Mouse (Mus musculus) embryonic facial prominence, embryonic 14.5 days (tissue): ENCODE measurements around the gene Isyna1. TPM values are rescaled to one million over a fixed set of nuclear protein-coding genes. Genes with fewer than 3 reads are reported as not detected.
A peak's percentile ranks its signal among the peaks of the same experiment; 100 is the strongest.
"Not testable (repeated sequence)": the region's sequence is repeated elsewhere in the genome, so short reads cannot be mapped to it uniquely, and the experiment has no call there.

Experiments used
- ATAC-seq: fragments of 200-750 bp; cut with Nextera tagmentation; 2 replicates; pipeline ENCODE4 v1.8.0; 2017; ENCODE audit warnings: low read depth, moderate number of reproducible peaks, moderate TSS enrichment
- DNase-seq: peaks from one replicate; pipeline ENCODE4 v3.0.0-alpha.2; 2015; ENCODE audit warnings: low spot score
- H3K27ac ChIP-seq: fragments of 300-500 bp; sonication (generic); replicated peaks from 2 replicates; pipeline ENCODE4 v1.5.1; 2014; ENCODE audit warnings: low read depth, mild to moderate bottlenecking, low read length, moderate library complexity
- H3K27me3 ChIP-seq: fragments of 300-500 bp; sonication (generic); replicated peaks from 2 replicates; pipeline ENCODE4 v1.6.1; 2014; ENCODE audit warnings: low read length; ENCODE audit not compliant: control insufficient read depth, insufficient read depth
- H3K36me3 ChIP-seq: fragments of 300-500 bp; sonication (generic); 2 replicates; pipeline ENCODE4 v1.6.1; 2014; ENCODE audit warnings: low read length, mixed read lengths; ENCODE audit not compliant: control insufficient read depth, insufficient read depth
- H3K4me1 ChIP-seq: fragments of 300-500 bp; sonication (generic); 2 replicates; pipeline ENCODE4 v1.6.1; 2014; ENCODE audit warnings: antibody characterized with exemption, low read length; ENCODE audit not compliant: control insufficient read depth, insufficient read depth
- H3K4me2 ChIP-seq: fragments of 300-500 bp; sonication (generic); 2 replicates; pipeline ENCODE4 v1.6.1; 2014; ENCODE audit warnings: low read depth, mild to moderate bottlenecking, low read length, moderate library complexity, mixed read lengths
- H3K4me3 ChIP-seq: fragments of 300-500 bp; sonication (generic); 2 replicates; pipeline ENCODE4 v1.5.1; 2014; ENCODE audit warnings: low read depth, mild to moderate bottlenecking, low read length
- H3K9ac ChIP-seq: fragments of 300-500 bp; sonication (generic); 2 replicates; pipeline ENCODE4 v1.6.1; 2014; ENCODE audit warnings: low read depth, mild to moderate bottlenecking, low read length, moderate library complexity, mixed read lengths
- H3K9me3 ChIP-seq: fragments of 300-500 bp; sonication (generic); 2 replicates; pipeline ENCODE4 v1.6.1; 2016; ENCODE audit warnings: low read length; ENCODE audit not compliant: control insufficient read depth
- WGBS: fragments of 180-500 bp; shearing (Covaris S2); extraction: QIAGEN DNeasy Blood & Tissue Kit; methylation state at CpG from one replicate; pipeline ENCODE4 v1.1.7; 2014; 5-methylcytosine and 5-hydroxymethylcytosine counted together
- polyA plus RNA-seq: library from polyadenylated mRNA; unstranded; fragments of >200 nt; fragmentation: Nextera tagmentation; extraction: Ambion mirVana; gene quantifications from 2 replicates; pipeline ENCODE4 v1.2.1, GENCODE M21; 2014

Gene Isyna1
- polyA plus RNA-seq, 1 experiment from 2014 or later = 94.5 TPM

GRCm38 (mm10) chr8:70584606-70585257 lies 9.4 kb upstream of the Isyna1 start:
- H3K4me3 ChIP-seq = no peak overlapping the region
- H3K36me3 ChIP-seq = peaks cover 96% of the 10 kb centered on the region
- no peaks in the 10 kb centered on the region for H3K9me3 ChIP-seq
- ATAC-seq = 0 out of 2 replicates have a peak, but pooled peaks have one; percentile 8
- WGBS = 88% methylated on average over 9 of the region's 9 CpGs
- no peak for DNase-seq
- H3K4me2 ChIP-seq = no peak overlapping the region
- no peak overlapping the region for H3K9ac ChIP-seq
- no peaks in the 10 kb centered on the region for H3K4me1 ChIP-seq
- no peak overlapping the region for H3K27ac ChIP-seq
- no peaks in the 10 kb centered on the region for H3K27me3 ChIP-seq

DNA sequence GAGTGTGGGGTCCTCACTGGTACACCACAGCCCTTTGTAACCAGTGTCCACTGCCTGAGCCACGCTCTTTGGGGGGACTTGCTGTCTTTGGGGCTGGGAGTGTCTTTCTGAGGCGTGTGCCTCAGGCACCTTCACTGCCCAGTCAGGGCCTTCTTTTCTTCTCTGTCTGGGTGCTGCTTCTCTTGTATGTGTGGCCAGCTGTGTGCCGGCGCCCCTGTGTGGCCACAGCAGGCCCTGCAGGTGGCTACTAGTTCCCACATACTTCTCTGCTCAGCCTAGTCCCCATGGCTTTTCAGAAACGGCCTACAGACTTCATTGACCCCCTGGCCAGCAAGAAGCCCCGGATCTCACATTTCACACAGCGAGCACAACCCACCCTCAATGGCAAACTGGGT lies 8.9 kb upstream of the Isyna1 start:
- Histone ChIP-seq H3K27me3 (no peaks in the 10 kb centered on the region), H3K9ac (no peak overlapping the region), H3K27ac (no peak overlapping the region), H3K36me3 (peaks cover 96% of the 10 kb centered on the region), H3K9me3 (no peaks in the 10 kb centered on the region), H3K4me2 (no peak overlapping the region), H3K4me1 (no peaks in the 10 kb centered on the region), H3K4me3 (no peak overlapping the region)
- WGBS = 45% methylated on average over 7 of the region's 7 CpGs
- ATAC-seq (peak; percentile 55; the same call in 1 of the 2 replicates), DNase-seq (no peak)

DNA sequence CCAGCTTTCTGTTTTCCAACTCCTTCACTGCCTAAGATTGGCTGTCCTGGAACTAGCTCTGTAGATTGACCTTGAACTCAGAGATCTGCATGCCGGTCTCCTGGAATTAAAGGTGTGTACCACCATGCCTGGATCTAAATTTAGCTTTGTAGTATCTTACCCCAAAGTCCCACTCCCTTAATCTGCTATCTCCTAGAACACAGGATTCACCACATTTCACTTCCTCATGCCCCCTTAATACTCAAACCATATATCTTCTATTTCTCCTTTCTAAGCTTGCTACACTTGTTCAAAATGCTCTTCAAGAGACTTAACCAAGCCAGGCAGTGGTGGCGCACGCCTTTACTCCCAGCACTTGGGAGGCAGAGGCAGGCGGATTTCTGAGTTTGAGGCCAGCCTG lies 6.2 kb upstream of the Isyna1 start:
- ATAC-seq, H3K4me2 ChIP-seq, H3K4me1 ChIP-seq, H3K4me3 ChIP-seq, H3K9me3 ChIP-seq, DNase-seq, H3K27me3 ChIP-seq, H3K27ac ChIP-seq, H3K9ac ChIP-seq: not testable (repeated sequence)
- 85% methylated on average over 4 of the region's 4 CpGs for WGBS
- H3K36me3 ChIP-seq = peaks cover 88% of the 10 kb centered on the region

DNA sequence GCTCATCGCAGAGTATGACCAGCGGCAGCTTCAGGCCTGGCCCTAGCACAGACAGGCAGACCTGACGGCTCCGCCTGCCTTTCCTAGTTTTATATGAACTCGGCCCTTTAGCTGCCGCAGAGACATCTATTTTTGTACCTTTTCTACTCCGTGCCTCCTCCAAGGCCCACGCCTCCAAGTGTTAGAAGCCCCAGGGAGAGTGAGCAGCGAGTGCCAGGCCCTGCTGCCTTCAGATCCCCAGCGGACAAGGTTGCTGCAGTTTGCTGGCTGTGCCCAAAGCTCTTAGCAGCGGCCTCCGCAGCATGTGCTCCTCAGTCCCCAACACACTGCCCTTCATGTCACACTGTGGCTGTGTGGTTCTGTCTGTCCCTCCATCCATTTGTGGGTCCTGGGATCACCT lies 2.6 kb upstream of the Isyna1 start:
- H3K9ac ChIP-seq = no peak overlapping the region
- WGBS = 82% methylated on average over 12 of the region's 12 CpGs
- no peak overlapping the region for H3K4me3 ChIP-seq
- no peak for DNase-seq
- H3K27ac ChIP-seq = no peak overlapping the region
- H3K4me2 ChIP-seq = no peak overlapping the region
- H3K36me3 ChIP-seq = peaks cover 65% of the 10 kb centered on the region
- H3K27me3 ChIP-seq = no peaks in the 10 kb centered on the region
- no peak for ATAC-seq
- H3K9me3 ChIP-seq = no peaks in the 10 kb centered on the region
- peaks cover 14% of the 10 kb centered on the region for H3K4me1 ChIP-seq

DNA sequence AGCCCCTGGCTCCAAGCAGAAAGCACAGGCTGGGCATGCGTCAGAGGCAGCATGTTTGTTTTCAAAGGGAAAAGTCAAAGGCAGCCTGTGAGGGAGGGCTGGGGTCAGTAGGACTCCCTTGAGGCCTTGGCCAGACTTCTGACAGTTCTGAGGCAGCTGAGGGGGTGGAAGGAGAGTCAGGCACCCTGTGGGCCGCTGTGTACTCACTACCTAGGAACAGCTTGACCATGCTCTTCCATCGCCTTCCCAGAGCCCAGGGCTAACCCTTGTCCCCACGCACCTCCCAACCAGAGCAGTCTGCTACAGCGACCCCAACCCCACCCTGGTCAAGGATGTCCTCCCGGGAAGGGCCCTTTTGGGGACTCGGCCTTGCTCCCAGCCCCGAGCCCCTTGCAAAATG lies 1.0 kb upstream of the Isyna1 start:
- H3K36me3 ChIP-seq = peaks cover 57% of the 10 kb centered on the region
- peak overlapping the region; percentile 73 for H3K4me3 ChIP-seq
- ATAC-seq = no peak

DNA sequence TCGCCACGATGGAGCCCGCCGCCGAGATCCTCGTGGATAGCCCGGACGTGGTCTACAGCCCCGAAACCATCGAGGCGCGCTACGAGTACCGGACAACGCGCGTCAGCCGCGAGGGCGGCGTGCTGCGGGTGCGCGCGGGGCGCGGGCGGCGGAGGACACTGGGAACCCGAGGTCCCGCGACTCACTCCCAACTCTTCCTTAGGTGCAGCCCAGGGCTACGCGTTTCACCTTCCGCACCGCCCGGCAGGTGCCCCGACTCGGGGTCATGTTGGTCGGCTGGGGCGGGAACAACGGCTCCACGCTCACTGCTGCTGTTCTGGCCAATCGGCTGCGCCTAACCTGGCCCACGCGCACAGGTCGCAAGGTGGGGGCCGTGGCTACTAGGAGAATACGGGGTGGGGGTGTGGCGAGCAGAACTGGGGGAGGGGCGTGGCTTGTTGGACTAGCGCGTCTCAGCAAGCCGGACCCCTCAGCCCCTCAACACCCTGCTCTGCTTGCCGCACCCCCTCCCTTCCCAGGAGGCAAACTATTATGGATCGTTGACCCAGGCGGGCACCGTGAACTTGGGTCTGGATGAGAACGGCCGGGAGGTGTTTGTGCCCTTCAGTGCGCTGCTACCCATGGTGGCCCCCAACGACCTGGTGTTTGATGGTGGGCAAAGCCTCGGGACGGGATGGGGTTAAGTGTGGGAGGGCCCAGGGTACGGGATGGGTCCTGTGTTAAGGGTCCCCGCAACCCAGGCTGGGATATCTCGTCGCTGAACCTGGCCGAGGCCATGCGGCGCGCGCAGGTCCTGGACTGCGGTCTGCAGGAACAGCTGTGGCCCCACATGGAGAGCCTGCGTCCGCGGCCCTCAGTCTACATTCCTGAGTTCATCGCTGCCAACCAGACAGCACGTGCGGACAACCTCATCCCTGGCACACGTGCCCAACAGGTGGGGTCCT lies 720 bp downstream of the Isyna1 start:
- no peaks in the 10 kb centered on the region for H3K27me3 ChIP-seq
- DNase-seq (no peak), ATAC-seq (peak; percentile 1; the same call in 1 of the 2 replicates)
- H3K9me3 ChIP-seq = no peaks in the 10 kb centered on the region
- peak overlapping the region; percentile 78 for H3K27ac ChIP-seq
- H3K9ac ChIP-seq = peak overlapping the region; percentile 74
- peak overlapping the region; percentile 73 for H3K4me3 ChIP-seq
- 25% methylated on average over 31 of the region's 82 CpGs for WGBS
- peak overlapping the region; percentile 99 for H3K4me2 ChIP-seq
- peaks cover 42% of the 10 kb centered on the region for H3K36me3 ChIP-seq
- peaks cover 26% of the 10 kb centered on the region for H3K4me1 ChIP-seq

More for the DNA sequence above, 1.0 kb upstream of the Isyna1 start:
- DNase-seq = no peak
- Histone ChIP-seq H3K27ac (peak overlapping the region; percentile 78), H3K4me1 (peaks cover 18% of the 10 kb centered on the region), H3K27me3 (no peaks in the 10 kb centered on the region), H3K9me3 (no peaks in the 10 kb centered on the region), H3K9ac (peak overlapping the region; percentile 74), H3K4me2 (peak overlapping the region; percentile 99)
- WGBS = 49% methylated on average over 6 of the region's 8 CpGs

- DNase-seq = no peak
- H3K27me3 ChIP-seq = no peaks in the 10 kb centered on the region
- no peak for ATAC-seq
- H3K4me2 ChIP-seq = peak overlapping the region; percentile 99
- no peaks in the 10 kb centered on the region for H3K9me3 ChIP-seq
- WGBS = 96% methylated on average over 12 of the region's 12 CpGs
- no peak overlapping the region for H3K4me3 ChIP-seq
- no peak overlapping the region for H3K9ac ChIP-seq
- H3K36me3 ChIP-seq = peaks cover 33% of the 10 kb centered on the region
- no peak overlapping the region for H3K27ac ChIP-seq
- H3K4me1 ChIP-seq = peaks cover 30% of the 10 kb centered on the region
Observed at GRCm38 (mm10) chr8:70595811-70596210, 1.6 kb downstream of the Isyna1 start.

GRCm38 (mm10) chr8:70596216-70596615 lies 2.0 kb downstream of the Isyna1 start:
- DNase-seq (no peak), ATAC-seq (no peak)
- no peaks in the 10 kb centered on the region for H3K9me3 ChIP-seq
- H3K4me3 ChIP-seq = no peak overlapping the region
- H3K4me1 ChIP-seq = peaks cover 33% of the 10 kb centered on the region
- no peaks in the 10 kb centered on the region for H3K27me3 ChIP-seq
- no peak overlapping the region for H3K27ac ChIP-seq
- no peak overlapping the region for H3K9ac ChIP-seq
- H3K36me3 ChIP-seq = peaks cover 32% of the 10 kb centered on the region
- 93% methylated on average over 17 of the region's 18 CpGs for WGBS
- no peak overlapping the region for H3K4me2 ChIP-seq
